Mouse (Mus musculus) E14TG2a.4 (cell line): ENCODE results near the gene Pdzk1.

Experiments used
- CTCF ChIP-seq: conservative IDR thresholded peaks from 2 replicates; pipeline ENCODE4 v1.5.1; 2014; ENCODE audit warnings: low read length
- POU5F1 ChIP-seq: IDR thresholded peaks from 2 replicates; pipeline ENCODE4 v1.6.1; 2014; ENCODE audit warnings: low read length, borderline replicate concordance

GRCm38 (mm10) chr3:96845806-96846205 lies 16.7 kb downstream of the Pdzk1 start:
- TF ChIP-seq CTCF (no peak), POU5F1 (no peak)
